Mouse (Mus musculus) liver, embryonic 14.5 days (tissue): ENCODE measurements around the gene Mctp2. TPM values are rescaled to one million over a fixed set of nuclear protein-coding genes. Genes with fewer than 3 reads are reported as not detected.

ENCODE experiments used
- ATAC-seq: fragments of 200-750 bp; cut with Nextera tagmentation; 2 replicates; pipeline ENCODE4 v1.8.0; 2017; ENCODE audit warnings: moderate number of reproducible peaks, mild to moderate bottlenecking, moderate library complexity; ENCODE audit not compliant: insufficient read depth
- DNase-seq, 3 experiments: peaks; one replicate each; pipeline ENCODE4 v3.0.0-alpha.2; 2012 to 2013; ENCODE audit warnings: low read depth in 3 of 3, low spot score in 3 of 3
- H3K27ac ChIP-seq: fragments of 300-500 bp; sonication (generic); 2 replicates; pipeline ENCODE4 v1.5.1; 2014; ENCODE audit warnings: moderate library complexity, mild to moderate bottlenecking, control low read depth, inconsistent platforms
- H3K27me3 ChIP-seq: fragments of 300-500 bp; sonication (generic); 2 replicates; pipeline ENCODE4 v1.6.1; 2014; ENCODE audit warnings: mild to moderate bottlenecking, low read length, moderate library complexity; ENCODE audit not compliant: control insufficient read depth, insufficient read depth
- H3K36me3 ChIP-seq: fragments of 300-500 bp; sonication (generic); replicated peaks from 2 replicates; pipeline ENCODE4 v1.6.1; 2014; ENCODE audit warnings: low read depth; ENCODE audit not compliant: control insufficient read depth, insufficient read depth
- H3K4me1 ChIP-seq, 2 experiments: fragments of 200-500 bp in 1 of 2; fragments of 300-500 bp in 1 of 2; sonication (generic) in 1 of 2; replicated peaks; 2 replicates each; pipeline ENCODE4 v1.6.1; 2012 to 2014; ENCODE audit warnings: antibody characterized with exemption in 1 of 2, inconsistent platforms in 1 of 2, low read length in 1 of 2; ENCODE audit not compliant: control insufficient read depth in 2 of 2, insufficient read depth in 2 of 2
- H3K4me2 ChIP-seq: fragments of 300-500 bp; sonication (generic); 2 replicates; pipeline ENCODE4 v1.6.1; 2014; ENCODE audit warnings: low read depth, mild to moderate bottlenecking, control low read depth, moderate library complexity
- H3K4me3 ChIP-seq, 2 experiments: fragments of 200-500 bp in 1 of 2; fragments of 300-500 bp in 1 of 2; sonication (generic) in 1 of 2; 2 replicates each; pipeline ENCODE4 v1.5.1; 2012 to 2014; ENCODE audit warnings: low read depth in 2 of 2, low read length in 2 of 2, mild to moderate bottlenecking in 2 of 2, control low read depth in 1 of 2, inconsistent platforms in 1 of 2, moderate library complexity in 1 of 2; ENCODE audit not compliant: insufficient read depth in 1 of 2
- H3K9ac ChIP-seq: fragments of 300-500 bp; sonication (generic); replicated peaks from 2 replicates; pipeline ENCODE4 v1.6.1; 2014; ENCODE audit warnings: mild to moderate bottlenecking, control low read depth, moderate library complexity
- H3K9me3 ChIP-seq: fragments of 300-500 bp; sonication (generic); 2 replicates; pipeline ENCODE4 v1.6.1; 2016; ENCODE audit warnings: low read length, mixed read lengths; ENCODE audit not compliant: control insufficient read depth
- CTCF ChIP-seq: IDR thresholded peaks from 2 replicates; pipeline ENCODE4 v1.5.1; 2016; ENCODE audit warnings: antibody characterized with exemption, low read depth, control low read depth
- EP300 ChIP-seq: IDR thresholded peaks from 2 replicates; pipeline ENCODE4 v1.6.1; 2016; ENCODE audit warnings: antibody characterized with exemption, low read depth
- WGBS: fragments of 180-500 bp; shearing (Covaris S2); extraction: QIAGEN DNeasy Blood & Tissue Kit; methylation state at CpG from one replicate; pipeline ENCODE4 v1.1.7; 2014; ENCODE audit not compliant: insufficient replicate concordance; 5-methylcytosine and 5-hydroxymethylcytosine counted together
- polyA plus RNA-seq, 2 experiments: library from polyadenylated mRNA; depleted of rRNA in 1 of 2; stranded (reverse) in 1 of 2; unstranded in 1 of 2; fragments of >200 nt; fragmentation: Nextera tagmentation in 1 of 2; extraction: Ambion mirVana in 1 of 2; gene quantifications; 2 replicates each; pipeline versions ENCODE4 v1.2.1 to v1.2.3; 2012 to 2014

Mctp2 gene
- polyA plus RNA-seq, 2 experiments: 0.13 to 0.20 TPM

- H3K4me2 ChIP-seq: no peak overlapping the region
Measured at GRCm38 (mm10) chr7:72104170-72104569, 202.2 kb downstream of the Mctp2 start.

GRCm38 (mm10) chr7:72103654-72104053, 202.8 kb downstream of the Mctp2 start:
- H3K9ac ChIP-seq: no peak overlapping the region
- ATAC-seq: no peak
- no peaks in the 10 kb centered on the region for H3K4me1 ChIP-seq
- H3K4me3 ChIP-seq: no peak overlapping the region
- TF ChIP-seq CTCF (no peak), EP300 (no peak)
- no peaks in the 10 kb centered on the region for H3K36me3 ChIP-seq
- no peaks in the 10 kb centered on the region for H3K27me3 ChIP-seq
- no peak overlapping the region for H3K27ac ChIP-seq
- H3K9me3 ChIP-seq: no peaks in the 10 kb centered on the region
- WGBS: 76% methylated on average over 3 of the region's 3 CpGs
- no peak overlapping the region for H3K4me2 ChIP-seq
- DNase-seq: no peak

More at GRCm38 (mm10) chr7:72104170-72104569, 202.2 kb downstream of the Mctp2 start:
- DNase-seq (no peak), ATAC-seq (no peak)
- 53% methylated on average over 6 of the region's 6 CpGs for WGBS
- TF ChIP-seq EP300 (no peak), CTCF (0 out of 2 replicates have a peak, but pooled peaks have one; percentile 17)
- H3K9me3 ChIP-seq: no peaks in the 10 kb centered on the region
- no peak overlapping the region for H3K9ac ChIP-seq
- H3K4me1 ChIP-seq: no peaks in the 10 kb centered on the region
- no peak overlapping the region for H3K27ac ChIP-seq
- no peak overlapping the region for H3K4me3 ChIP-seq
- H3K36me3 ChIP-seq: no peaks in the 10 kb centered on the region
- H3K27me3 ChIP-seq: no peaks in the 10 kb centered on the region

GRCm38 (mm10) chr7:72100683-72101082, 205.7 kb downstream of the Mctp2 start:
- TF ChIP-seq CTCF (no peak), EP300 (no peak)
- ATAC-seq (no peak), DNase-seq (no peak)
- Histone ChIP-seq H3K9ac (no peak overlapping the region), H3K27me3 (no peaks in the 10 kb centered on the region), H3K27ac (no peak overlapping the region), H3K4me1 (no peaks in the 10 kb centered on the region), H3K36me3 (no peaks in the 10 kb centered on the region), H3K9me3 (no peaks in the 10 kb centered on the region), H3K4me3 (no peak overlapping the region), H3K4me2 (no peak overlapping the region)
- WGBS: 62% methylated on average over 5 of the region's 5 CpGs

DNA sequence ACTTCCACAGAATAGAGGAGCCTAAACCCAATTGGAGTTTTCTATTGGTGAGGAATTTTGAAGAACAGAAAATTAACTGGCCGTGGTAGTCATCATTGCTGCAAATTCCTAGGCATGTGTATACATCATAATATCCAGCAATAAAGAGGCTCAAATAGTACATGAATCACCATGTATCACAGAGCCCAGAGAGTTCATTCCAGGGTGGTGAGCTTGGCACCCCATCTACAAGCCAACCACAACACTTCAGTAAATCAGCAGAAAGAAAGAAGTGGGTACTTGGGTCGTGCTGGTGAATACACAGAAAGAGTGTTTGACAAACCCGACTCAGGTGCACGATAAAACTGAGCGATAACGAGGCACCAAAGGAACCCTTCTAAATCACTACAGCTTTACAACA, 207.8 kb downstream of the Mctp2 start:
- Histone ChIP-seq H3K27me3 (no peaks in the 10 kb centered on the region), H3K27ac (no peak overlapping the region), H3K4me2 (no peak overlapping the region), H3K36me3 (no peaks in the 10 kb centered on the region), H3K4me3 (no peak overlapping the region), H3K4me1 (no peaks in the 10 kb centered on the region), H3K9ac (no peak overlapping the region), H3K9me3 (no peaks in the 10 kb centered on the region)
- ATAC-seq (no peak), DNase-seq (no peak)
- 71% methylated on average over 6 of the region's 6 CpGs for WGBS
- no peak for TF ChIP-seq CTCF
- no peak for TF ChIP-seq EP300

DNA sequence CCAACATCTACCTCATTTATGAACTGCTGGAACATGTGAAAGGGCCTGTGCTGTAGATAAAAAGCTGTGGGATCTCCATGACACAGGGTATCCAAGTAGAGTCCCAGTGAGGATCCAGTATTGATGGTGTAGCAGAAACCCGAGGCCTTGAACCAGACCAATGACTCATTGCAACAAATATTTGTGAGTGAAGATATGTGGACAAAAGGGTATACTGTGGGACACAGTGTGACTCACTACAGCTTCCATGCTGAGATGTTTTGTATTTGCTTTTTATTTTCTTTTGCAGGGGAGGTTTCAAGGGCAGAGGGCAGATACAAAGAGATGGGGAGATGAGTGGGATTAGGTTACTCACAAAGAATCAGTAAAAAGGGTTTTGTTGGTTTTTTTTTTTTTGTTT, 209.4 kb downstream of the Mctp2 start:
- H3K36me3 ChIP-seq: no peaks in the 10 kb centered on the region
- H3K27me3 ChIP-seq: no peaks in the 10 kb centered on the region
- H3K27ac ChIP-seq: no peak overlapping the region
- no peak overlapping the region for H3K9ac ChIP-seq
- WGBS: 36% methylated on average over 1 of the region's 1 CpGs
- H3K4me1 ChIP-seq: no peaks in the 10 kb centered on the region
- H3K9me3 ChIP-seq: no peaks in the 10 kb centered on the region
- no peak overlapping the region for H3K4me2 ChIP-seq
- no peak for DNase-seq
- no peak overlapping the region for H3K4me3 ChIP-seq
- TF ChIP-seq CTCF (no peak), EP300 (no peak)
- ATAC-seq: no peak

GRCm38 (mm10) chr7:72096433-72096832, 210.0 kb downstream of the Mctp2 start:
- H3K4me1 ChIP-seq: no peaks in the 10 kb centered on the region
- TF ChIP-seq EP300 (no peak), CTCF (no peak)
- no peaks in the 10 kb centered on the region for H3K36me3 ChIP-seq
- no peak overlapping the region for H3K4me3 ChIP-seq
- H3K9me3 ChIP-seq: no peaks in the 10 kb centered on the region
- DNase-seq (no peak), ATAC-seq (no peak)
- no peak overlapping the region for H3K9ac ChIP-seq
- no peaks in the 10 kb centered on the region for H3K27me3 ChIP-seq
- no peak overlapping the region for H3K27ac ChIP-seq
- 73% methylated on average over 3 of the region's 3 CpGs for WGBS
- no peak overlapping the region for H3K4me2 ChIP-seq
